Mouse (Mus musculus) bone marrow, adult 2 months (tissue): ENCODE measurements around the gene Mycl.

Source experiments
- CTCF ChIP-seq: fragments of 200-500 bp; IDR thresholded peaks from 2 replicates; pipeline ENCODE4 v1.5.1; 2011; ENCODE audit warnings: low read length, control low read depth; ENCODE audit not compliant: control insufficient read depth, insufficient read depth
- POLR2A ChIP-seq: fragments of 200-500 bp; IDR thresholded peaks from 2 replicates; pipeline ENCODE4 v1.6.1; 2011; ENCODE audit warnings: low read depth, mild to moderate bottlenecking, control low read depth, low read length, borderline replicate concordance; ENCODE audit not compliant: control insufficient read depth

DNA sequence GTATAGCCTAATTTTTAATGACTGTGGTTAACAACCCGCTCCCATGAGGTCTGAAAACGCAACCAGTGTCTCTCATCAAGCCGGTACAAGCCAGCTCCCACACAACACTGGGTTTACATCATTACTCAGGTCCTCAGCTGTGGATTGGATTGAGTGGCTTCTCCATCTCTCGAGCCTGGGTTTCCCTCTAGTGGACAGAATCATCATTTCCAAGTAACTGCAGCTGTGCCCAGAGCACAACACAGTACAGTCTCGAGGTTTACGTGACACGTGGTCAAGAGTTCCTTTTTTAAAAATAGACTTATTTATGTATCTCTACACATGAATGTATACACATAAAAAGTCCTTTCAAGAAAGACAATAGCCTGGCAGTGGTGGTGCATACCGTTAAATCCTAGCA, 10.3 kb upstream of the Mycl start:
- TF ChIP-seq POLR2A = no peak
- TF ChIP-seq CTCF = peak; percentile 74
